Mouse (Mus musculus): ENCODE results near the gene Kcnk6.

Kcnk6 gene

DNA sequence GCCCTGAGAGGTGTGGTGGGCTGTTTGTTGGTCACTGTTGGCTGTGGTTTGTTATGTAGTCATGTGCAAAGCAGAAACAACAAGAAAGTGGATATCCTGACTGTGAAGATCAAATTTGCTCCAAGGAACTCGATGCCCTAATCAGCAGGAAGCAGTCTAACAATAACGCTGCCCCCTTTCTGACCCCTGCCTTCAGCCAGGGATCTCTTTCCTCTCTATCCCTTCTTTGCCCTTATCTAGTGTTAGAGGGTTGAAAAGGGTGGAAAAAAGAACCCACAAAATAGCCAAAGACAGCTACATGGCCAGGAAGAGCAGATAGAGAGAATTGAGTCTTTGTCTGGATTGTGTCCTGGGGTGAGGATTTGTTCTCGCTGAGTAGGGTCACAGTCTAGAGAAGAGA is 1.8 kb downstream of the Kcnk6 start:
- peak; percentile 99 for TF ChIP-seq GATA4 (IDR thresholded peaks at IDR 0.05; ENCODE audit: insufficient replicate concordance, low read length)

DNA sequence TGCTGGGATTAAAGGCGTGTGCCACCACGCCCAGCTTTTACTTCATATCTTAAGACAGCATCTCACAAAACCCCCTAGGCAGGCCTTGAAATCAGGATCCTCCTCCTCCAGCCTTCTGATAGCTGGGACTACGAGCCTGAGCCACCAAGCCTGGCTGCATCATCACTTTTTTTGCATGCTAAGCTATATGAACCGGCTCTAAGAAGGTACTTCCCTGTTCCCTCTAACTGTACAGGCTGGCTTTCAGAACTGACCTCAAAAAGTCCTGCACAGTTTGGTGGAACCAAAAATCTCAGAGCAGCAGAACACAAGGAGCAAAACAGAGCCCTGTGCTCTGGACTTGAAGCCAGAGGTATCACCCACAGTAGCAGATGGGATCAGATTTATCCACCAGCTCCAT is 4.1 kb downstream of the Kcnk6 start:
- no peak for TF ChIP-seq GATA4 (IDR thresholded peaks at IDR 0.05; ENCODE audit: insufficient replicate concordance, low read length)

DNA sequence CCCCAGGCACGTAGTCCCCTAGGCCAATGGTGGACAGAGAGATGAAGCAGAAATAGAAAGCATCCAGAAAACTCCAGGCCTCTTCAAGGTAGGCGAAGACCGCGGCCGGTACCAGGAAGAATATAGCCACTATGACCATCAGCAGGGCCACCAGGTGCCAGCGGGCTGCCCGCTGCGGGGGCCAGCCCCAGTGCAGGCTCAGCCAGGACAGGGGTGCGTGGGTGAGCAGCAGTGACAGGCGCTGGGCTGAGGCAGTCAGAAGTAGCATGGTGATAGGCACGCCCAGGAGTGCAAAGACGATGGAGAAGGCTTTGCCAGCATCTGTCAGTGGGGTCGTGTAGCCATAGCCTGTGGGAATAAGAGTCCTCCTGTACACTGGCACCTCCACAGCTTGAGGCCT is 6.8 kb downstream of the Kcnk6 start:
- TF ChIP-seq GATA4 (IDR thresholded peaks at IDR 0.05; ENCODE audit: insufficient replicate concordance, low read length), result no peak

DNA sequence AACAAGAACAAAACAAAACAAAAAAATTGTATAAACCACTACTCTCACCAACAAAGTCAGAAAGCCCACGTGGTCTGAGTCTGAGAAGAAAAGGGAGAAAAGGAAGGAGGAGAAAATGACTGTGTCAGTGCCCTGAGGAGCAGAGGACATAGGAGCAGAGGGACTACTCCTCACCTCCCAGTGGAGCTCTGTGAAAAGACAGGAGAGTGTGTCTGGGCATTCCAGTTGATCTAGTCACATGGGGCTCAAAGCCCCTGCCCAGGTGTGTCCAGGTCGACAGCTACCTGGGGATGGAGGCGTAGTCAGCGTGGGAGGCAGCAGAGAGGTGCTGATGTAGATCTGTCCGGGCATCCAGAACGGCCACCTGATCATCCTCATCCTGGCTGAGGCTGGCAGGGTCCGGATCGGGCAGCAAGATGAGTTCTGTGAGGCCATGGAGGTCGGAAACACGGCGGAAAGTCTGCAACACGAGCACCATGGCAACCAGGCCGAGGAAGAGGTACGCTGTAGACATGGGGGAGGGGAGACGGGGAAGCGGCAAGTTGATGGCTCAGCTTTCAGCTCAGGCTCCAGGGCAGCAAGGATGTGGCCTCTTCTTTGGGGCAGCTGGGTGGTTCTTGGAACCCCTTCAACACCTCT is 7.4 kb downstream of the Kcnk6 start:
- TF ChIP-seq GATA4 (IDR thresholded peaks at IDR 0.05; ENCODE audit: insufficient replicate concordance, low read length), result no peak

DNA sequence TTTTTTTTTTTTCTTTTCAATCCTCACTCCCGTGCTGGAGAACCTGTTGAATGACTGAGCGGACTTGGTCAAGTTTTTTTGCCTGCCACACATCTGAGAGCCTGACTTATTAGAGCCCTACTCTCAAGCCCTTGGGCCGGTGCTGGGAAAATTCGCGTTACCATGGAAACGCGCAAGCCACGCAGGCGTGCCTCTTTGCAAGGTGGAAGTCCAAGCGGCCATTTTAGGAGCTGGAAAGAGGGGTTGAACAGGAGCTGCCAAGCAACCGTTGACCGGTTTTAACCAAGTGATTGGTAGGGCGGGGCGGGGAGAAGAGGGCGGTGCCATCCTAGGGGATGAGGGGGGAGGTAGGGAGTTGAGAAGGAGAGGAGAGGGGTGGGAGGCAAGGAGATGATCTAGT is 17.5 kb downstream of the Kcnk6 start:
- no peak for TF ChIP-seq GATA4 (IDR thresholded peaks at IDR 0.05; ENCODE audit: insufficient replicate concordance, low read length)

DNA sequence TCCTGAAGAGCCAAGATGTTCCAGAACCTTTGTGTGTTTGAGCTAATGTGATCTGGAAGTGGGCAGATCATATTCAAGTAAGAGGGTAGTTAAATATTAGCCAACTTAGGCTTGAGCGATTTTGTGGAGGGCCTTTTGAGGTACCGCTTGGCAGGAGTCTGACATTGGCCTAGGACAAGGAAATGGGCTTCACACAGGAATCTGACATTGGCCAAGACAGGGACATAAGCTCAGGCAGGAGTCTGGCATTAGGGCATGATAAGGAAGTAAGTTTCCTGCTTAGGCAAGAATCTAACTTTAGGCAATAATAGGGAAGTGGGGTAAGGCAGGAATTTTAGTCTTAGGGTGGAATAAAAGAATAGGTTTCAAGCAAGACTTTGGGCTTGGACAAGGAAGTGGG is 18.1 kb downstream of the Kcnk6 start:
- no peak for TF ChIP-seq GATA4 (IDR thresholded peaks at IDR 0.05; ENCODE audit: insufficient replicate concordance, low read length)

DNA sequence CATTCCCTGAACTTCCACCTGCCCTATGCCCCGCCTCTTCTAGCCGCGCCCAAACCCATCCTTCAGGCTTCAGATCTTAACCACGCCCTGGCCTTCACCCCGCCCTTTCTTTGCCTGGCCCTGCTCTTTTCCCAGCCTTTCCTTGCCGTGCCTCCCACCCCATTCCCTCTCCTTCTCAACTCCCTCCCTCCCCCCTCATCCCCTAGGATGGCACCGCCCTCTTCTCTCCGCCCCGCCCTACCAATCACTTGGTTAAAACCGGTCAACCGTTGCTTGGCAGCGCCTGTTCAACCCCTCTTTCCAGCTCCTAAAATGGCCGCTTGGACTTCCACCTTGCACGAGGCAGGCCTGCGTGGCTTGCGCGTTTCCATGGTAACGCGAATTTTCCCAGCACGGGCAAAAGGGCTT is 18.6 kb downstream of the Kcnk6 start, which contains the start of gene Catsperg1:
Gene Catsperg1 (minus strand): TSS at position 361 of the 408 bp plus-strand sequence.
- TF ChIP-seq GATA4 (IDR thresholded peaks at IDR 0.05; ENCODE audit: insufficient replicate concordance, low read length), result no peak

DNA sequence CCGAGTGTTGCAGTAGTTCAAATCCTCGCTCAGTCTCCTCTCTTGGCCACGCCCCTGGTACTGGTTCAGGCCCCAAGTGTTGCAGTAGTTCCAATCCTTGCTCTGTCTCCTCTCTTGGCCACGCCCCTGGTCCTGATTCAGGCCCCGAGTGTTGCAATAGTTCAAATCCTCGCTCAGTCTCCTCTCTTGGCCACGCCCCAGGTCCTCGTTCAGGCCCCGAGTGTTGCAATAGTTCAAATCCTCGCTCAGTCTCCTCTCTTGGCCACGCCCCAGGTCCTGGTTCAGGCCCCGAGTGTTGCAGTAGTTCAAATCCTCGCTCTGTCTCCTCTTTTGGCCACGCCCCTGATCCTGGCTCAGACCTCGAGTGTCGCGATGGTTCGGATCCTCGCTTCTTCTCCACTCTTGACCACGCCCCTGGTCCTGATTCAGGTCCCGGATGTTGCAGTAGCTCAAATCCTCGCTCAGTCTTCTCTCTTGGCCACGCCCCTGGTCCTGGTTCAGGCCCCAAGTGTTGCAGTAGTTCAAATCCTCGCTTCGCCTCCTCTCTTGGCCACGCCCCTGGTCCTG is 20.0 kb downstream of the Kcnk6 start:
- TF ChIP-seq GATA4 (IDR thresholded peaks at IDR 0.05; ENCODE audit: insufficient replicate concordance, low read length), result no peak

DNA sequence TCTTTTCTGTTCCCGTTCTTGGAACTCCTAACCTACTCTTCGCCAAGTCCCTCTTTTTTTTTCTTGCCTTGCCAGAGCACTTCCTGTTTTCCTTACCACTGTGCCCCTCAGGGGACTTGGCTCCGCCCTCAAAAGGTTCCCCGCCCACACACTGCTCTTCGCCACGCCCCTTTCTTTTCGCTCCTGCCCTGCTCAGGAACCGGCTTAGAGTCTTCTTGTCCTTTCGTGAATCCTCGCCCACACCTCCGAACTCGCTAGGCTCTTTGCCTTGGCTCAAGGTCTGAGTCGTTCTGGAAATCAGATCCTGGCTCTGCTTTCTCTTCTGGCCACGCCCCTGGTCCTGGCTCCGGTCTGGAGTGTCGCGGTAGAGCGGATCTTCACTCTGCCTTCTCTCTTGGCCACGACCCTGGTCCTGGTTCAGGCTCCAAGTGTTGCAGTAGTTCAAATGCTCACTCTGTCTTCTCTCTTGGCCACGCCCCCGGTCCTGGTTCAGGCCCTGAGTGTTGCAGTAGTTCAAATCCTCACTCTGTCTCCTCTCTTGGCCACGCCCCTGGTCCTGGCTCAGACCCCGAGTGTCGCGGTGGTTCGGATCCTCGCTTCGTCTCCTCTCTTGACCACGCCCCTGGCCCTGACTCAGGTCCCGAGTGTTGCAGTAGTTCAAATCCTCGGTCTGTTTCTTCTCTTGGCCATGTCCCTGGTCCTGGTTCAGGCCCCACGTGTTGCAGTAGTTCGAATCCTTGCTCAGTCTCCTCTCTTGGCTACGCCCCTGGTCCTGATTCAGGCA is 20.7 kb downstream of the Kcnk6 start:
- TF ChIP-seq GATA4 (IDR thresholded peaks at IDR 0.05; ENCODE audit: insufficient replicate concordance, low read length), result no peak

DNA sequence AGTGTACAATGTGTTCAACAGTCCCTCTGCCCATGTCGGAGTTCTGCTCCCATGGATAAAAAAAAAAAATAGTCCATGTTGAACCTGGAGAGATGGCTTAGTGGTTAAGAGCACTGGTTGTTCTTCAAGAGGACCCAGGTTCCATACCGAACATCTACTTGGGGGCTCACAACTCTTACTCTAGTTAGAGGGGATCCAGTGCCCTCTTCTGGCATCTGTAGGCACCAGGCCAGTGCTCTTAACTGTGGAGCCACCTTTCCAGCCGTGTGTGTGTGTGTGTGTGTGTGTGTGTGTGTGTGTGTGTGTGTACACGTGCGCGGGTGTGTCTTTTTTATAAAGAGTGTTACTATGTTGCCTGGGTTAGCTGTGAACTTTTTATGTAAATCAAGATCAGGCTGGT is 29.7 kb downstream of the Kcnk6 start:
- TF ChIP-seq GATA4 (IDR thresholded peaks at IDR 0.05; ENCODE audit: insufficient replicate concordance, low read length), result no peak

DNA sequence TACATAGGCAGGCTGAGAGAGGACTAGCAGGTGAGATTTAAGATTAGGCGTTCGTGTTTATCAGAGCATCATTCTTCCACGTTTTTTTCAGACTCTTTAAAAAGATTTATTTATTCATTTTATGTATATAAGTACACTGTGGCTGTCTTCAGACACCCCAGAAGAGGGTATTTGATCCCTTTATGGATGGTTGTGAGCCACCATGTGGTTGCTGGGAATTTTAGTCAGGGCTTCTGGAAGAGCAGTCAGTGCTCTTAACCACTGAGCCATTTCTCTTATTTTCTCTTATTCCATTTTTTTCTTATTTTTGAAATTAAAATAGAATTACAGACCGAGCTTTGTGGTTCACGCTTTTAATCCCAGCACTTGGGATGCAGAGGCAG is 51.5 kb downstream of the Kcnk6 start:
- TF ChIP-seq GATA4 (IDR thresholded peaks at IDR 0.05; ENCODE audit: insufficient replicate concordance, low read length), result no peak

DNA sequence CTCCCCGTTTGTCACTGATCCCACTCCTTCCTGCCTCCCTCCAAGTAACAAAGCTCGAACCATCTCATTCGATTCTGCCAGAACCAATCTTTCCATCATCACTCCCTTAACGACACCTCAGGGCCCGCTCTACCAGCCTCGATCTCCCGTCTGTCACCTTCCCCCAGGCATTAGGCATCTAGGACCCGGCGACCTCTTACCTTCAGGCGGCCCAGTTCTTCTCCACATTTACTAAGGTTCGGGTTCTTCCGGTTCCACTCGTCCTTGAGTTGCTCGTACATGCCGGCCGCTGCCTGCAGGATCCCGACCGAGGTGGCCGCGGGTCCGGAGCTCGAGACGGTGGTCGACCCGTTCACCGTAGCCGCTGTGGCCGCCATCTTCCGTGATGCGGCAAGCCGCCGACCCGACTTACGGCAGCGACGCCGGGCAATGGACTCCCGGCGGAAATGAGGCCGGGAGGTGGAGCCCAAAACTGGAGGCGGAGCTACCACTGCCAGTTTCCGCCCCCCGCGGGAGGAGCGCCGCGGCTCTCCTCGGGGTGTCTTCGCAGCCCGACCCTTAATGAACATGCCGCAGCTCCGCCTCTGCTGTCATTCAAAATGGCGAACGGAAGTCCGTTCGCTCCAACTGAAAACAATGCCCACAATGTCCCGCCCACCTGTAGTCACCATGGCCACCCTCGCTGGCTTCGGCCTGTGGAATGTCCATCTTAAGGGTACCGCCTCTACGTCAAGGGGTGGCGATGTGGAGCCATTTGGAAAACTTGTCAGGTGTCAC is 52.0 kb downstream of the Kcnk6 start, which contains the start of gene Psmd8:
Gene Psmd8 (minus strand): TSS at position 625 of the 777 bp plus-strand sequence.
- no peak for TF ChIP-seq GATA4 (IDR thresholded peaks at IDR 0.05; ENCODE audit: insufficient replicate concordance, low read length)

DNA sequence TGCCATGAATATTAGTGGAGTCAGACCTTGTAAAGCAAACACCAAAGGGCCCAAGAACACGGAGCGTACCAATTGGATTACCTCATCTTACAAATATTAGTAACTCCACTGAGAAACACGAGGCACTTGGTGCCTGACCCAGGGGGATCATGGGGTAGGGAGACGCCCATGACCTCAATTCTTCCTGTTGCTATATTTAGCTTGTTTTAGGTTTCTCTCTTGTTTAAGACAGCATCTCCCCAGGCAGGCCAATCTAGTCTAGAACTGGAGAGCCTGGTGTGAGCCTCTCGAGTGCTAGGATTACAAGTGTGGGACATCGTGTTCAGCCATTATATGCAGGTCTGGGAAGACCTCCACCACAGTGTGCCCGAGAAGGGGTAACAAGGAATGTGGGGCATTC is 53.0 kb downstream of the Kcnk6 start:
- no peak for TF ChIP-seq GATA4 (IDR thresholded peaks at IDR 0.05; ENCODE audit: insufficient replicate concordance, low read length)

DNA sequence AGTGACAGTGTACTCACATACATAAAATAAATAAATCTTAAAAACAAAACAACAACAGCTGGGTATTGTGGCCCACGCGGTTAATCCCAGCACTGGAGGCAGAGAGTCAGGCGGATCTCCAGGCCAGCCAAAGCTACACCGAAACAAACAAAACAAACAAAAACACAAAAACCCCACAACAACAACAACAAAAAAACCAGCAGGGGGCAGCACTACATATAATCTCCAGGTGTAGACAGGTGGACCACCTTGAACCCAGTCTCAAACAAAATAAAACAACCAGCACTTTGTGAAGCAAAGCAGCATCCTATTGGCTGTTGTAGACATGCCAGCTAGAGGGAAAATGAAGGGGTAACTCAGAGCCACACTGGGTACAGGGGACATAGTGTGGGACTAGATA is 54.2 kb downstream of the Kcnk6 start:
- no peak for TF ChIP-seq GATA4 (IDR thresholded peaks at IDR 0.05; ENCODE audit: insufficient replicate concordance, low read length)

DNA sequence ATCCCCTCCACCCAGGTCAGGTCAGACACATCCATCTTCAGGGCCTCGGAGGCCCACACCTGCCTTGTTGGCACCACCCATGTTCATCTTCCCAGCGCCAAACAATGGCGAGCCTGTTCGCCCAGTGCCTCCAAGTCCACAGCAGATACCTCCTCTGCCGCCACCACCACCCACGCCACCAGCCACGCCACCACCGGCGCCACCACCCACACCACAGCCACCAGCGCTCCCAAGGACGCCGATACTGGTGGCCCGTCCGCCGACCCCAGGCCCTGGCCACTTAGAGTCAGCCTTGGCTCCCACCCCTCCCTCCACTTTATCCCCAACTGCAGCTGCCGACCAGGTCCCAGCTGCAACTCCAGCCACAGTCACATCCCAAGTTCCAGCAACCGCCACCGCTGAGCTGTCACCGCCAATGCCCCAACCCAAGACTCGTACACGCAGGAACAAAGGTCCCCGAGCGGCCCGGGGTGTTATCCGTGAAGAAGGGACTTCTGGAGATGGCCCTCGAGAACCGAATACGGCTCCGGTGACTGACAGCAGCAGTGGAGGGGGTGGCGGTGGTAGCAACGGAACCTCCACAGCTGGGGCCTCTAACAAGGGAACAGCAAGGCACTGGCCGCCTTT is 59.8 kb downstream of the Kcnk6 start:
- no peak for TF ChIP-seq GATA4 (IDR thresholded peaks at IDR 0.05; ENCODE audit: insufficient replicate concordance, low read length)
